Mouse (Mus musculus) mouse trophoblast stem cell (cell line): ENCODE results near the gene 1500011B03Rik.

Experiments
- in situ Hi-C, 2 experiments: fragments of 300-500 bp; cut with MseI, MboI; formaldehyde crosslinking; loops; 2 replicates in 1 of 2; 3 replicates in 1 of 2; pipeline ENCODE4 v1.15.1; 2025

The 1500011B03Rik gene

GRCm38 (mm10) chr5:114783405-114784163 lies 39.7 kb downstream of the 1500011B03Rik start:
- in situ Hi-C loops, result no loop called here

GRCm38 (mm10) chr5:114782991-114783390 lies 40.3 kb downstream of the 1500011B03Rik start:
- in situ Hi-C loops, result no loop called here

- in situ Hi-C loops, result no loop called here
These were observed 42.4 kb downstream of the 1500011B03Rik start for GRCm38 (mm10) chr5:114780912-114781311.

DNA sequence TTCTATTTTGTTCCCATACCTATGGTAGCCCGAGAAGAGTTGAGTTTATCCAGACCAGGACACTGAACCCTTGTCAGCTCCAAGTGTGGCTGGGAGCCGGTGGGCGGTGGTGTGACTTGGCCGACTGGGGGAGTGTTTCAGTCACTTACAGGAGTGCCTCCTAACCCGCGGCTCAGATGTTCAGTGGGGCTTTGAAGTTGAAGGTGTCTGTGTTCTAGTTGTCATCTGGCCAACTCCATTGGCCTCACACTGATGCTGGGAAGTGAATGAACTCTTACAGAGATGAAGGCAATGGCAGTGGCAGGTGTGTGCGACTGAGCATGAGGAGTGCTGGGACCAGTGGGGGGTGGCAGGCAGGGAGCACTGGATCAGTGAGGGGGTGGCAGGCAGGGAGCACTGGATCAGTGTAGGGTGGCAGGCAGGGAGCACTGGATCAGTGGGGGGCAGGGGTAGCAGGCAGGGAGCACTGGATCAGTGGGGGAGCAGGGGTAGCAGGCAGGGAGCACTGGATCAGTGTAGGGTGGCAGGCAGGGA lies 43.2 kb downstream of the 1500011B03Rik start:
- in situ Hi-C loops, result no loop called here

DNA sequence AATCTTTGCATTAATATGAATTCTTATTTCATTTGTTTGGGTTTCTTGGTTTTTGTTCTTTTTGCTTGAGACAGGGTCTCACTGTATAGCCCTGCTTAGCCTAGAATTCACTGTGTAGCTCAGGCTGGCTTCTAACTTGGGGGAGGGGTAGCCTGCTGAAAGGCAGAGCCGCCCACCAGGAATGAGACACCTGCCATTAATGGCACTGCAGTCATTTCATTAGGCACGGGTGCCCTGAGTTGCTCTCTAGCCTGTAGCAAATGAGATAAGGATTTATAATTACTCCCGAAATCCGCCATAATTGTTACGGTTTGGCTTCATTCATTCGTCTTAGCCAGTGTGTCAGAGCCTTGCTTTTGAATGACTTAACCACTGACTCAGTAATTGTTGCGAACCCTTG lies 47.1 kb downstream of the 1500011B03Rik start:
- in situ Hi-C loops, result no loop called here

- in situ Hi-C loops, result no loop called here
These were observed 48.0 kb downstream of the 1500011B03Rik start, which contains the start of gene Git2 for GRCm38 (mm10) chr5:114775056-114775979. Gene Git2, minus strand, starts transcription at chr5:114775517.

DNA sequence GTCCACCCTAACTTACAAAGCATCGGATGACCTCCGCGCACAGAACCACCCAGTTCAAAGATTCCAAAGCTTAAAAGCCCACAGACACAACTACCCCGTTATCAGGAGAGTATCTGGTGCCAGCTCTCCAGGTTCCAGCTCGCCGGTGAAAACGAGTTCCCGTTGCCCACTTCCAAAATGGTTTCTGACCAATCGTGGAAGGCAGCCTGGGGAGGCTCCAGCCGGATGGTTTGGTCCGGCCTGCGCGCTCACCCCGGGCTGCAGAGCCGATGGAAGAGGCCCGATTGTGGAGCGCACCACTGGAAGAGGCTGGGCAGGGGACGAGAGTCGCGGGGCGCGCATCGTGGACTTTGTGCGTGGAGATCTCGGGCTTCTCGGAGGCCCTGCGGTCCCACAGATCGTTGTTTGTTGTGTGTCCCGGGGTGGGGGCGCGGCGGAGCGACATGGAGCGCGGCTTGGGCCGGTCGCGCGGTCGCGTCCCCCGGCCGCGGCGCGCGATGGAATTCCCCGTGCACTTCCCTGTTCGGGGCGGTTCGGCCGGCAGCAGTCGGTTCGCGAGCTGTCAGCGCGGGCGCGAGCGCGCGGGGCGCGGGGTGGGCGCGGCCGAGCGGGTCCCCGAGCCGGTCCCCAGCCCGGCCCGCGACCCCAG lies 48.7 kb downstream of the 1500011B03Rik start, which contains the start of gene Ankrd13a:
Gene Ankrd13a (plus strand): TSS at position 275 of the 649 bp plus-strand sequence.
- in situ Hi-C loops, result no loop called here

DNA sequence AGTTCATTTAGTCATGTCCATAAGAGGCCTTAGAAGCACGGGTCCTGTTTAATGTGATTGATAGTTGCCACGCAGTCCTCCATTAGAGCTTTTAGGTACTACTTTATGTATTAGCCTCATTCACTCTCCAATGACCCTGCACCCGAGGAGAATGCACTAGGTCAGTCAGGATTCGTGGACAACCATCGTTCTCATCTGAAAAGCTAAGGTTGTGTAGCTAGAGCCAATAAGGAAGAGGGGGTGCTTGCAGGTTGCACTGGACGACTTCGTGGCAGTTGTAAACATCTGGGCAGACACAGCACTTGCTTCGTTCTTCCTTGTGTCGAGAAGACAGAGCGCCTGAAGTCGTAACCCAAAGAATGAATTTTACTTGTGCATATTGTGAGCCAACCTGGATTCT lies 49.5 kb downstream of the 1500011B03Rik start:
- in situ Hi-C loops, result no loop called here

GRCm38 (mm10) chr5:114773211-114773710 lies 50.0 kb downstream of the 1500011B03Rik start:
- in situ Hi-C loops, result no loop called here

DNA sequence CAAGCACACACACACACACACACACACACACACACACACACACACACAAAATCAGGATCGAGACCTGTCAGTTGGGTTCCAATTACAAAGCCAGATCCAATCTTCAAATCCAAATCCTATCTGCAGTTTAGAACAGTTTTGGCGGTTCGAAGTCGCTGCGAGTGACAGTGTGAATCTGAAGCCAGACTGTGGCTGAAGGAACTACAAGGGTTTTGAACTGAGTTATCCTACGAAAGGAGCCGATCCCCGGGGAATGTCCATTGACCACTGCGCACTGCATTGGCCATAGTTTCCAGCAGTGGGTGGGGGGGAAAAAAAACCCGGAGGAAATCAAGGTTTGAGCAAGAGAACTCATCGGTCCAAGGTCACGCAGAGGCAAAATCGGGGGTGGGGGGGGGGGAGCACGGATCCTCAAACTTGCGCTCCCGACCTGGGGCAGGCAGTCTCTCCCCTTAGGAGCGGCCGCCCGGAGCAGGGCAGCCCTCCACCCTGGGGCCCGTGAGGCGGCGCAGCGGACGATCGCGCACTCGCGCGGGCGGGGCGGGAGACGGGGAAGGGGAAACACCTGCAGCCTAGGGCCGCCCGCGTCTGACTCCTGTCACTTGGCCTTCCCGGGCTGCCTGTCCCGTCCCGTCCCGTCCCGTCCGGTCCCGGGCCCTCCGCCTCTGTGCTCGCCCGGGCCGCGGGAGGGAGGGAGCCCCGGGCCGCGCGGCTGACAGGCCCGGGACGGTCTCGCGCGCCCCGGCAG lies 50.6 kb downstream of the 1500011B03Rik start:
- in situ Hi-C loops, result no loop called here

- in situ Hi-C loops, result no loop called here
These were observed 51.5 kb downstream of the 1500011B03Rik start for GRCm38 (mm10) chr5:114771796-114772195.

- in situ Hi-C loops, result no loop called here
These were observed 53.5 kb downstream of the 1500011B03Rik start for GRCm38 (mm10) chr5:114769786-114770185.

DNA sequence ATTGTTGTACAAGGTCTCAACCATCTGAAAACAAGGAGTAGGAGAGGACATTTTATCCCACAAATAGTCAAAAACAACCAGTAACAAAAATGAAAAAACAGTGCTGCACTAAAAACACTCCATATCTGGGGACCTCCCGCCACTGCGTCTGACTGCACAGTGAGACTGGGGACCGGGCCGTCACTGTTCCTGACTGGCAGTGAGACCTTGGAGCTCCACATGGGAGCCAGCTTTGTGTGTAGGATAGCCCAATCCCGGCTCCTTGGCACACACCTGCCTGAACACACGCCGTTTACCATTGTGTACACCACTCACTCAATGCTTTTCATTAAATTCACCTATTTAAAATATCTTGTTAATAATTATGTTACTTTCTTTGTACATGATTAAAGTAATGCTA lies 56.1 kb downstream of the 1500011B03Rik start:
- in situ Hi-C loops, result no loop called here

DNA sequence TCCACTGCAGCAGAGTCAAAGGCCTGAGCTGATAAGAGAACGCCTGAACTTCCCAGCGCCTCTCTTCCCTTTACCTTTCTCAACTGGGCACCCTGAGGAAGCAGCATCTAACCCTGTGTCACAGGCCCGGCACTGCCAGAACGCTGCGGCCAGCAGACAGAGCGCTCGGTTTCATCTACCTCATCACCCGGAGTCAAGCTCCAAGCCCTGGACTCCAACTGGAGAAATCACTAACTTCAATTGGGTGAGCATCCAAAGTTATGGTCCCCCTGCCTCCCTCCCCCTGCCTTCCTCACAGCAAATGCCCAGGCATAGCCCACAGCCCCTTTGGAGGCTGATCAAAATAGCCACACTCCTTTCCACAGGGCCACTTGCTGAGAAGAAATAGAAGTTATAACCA lies 56.6 kb downstream of the 1500011B03Rik start:
- in situ Hi-C loops, result no loop called here

DNA sequence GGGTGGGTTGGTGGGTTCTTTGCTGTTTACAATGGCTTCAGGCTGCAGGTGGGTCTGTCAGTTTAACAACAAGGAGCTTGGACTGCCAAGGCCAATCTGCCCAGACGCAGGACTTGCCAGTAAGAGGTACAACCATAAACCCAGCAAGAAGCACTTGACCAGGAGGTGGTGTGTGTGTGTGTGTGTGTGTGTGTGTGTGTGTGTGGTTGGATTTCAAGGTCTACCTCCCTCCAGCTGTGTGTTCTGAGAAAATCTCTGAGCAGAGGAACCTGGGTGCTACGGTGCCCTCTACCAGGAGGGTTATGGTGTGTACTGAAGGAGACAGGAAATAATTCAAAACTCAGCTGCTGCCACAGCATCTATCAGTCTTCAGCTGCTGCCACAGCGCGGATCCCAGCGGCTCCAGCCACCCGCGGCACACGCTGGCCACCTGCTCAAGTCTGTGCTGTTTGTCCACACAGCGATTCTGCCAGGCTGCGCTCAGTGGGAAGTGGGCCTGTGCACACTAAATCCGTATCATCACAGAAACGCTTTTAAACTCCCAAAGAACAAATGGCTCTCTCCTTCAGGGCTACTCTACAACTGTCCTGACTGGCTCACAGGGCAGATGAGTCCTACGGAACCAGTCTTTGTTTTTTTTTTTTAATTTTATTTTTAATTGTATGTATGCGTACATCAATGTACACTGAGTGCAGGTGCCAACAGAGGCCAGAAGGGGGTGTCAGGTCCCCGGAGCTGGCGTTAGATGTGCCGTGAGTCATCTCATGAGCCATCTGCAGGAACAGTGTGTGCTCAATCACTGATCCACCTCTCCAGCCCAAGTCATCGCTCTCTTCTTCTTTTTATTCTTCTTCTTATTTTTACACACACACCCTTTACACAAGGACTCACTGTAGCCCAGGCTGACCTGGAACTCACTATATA lies 58.2 kb downstream of the 1500011B03Rik start:
- in situ Hi-C loops, result no loop called here

DNA sequence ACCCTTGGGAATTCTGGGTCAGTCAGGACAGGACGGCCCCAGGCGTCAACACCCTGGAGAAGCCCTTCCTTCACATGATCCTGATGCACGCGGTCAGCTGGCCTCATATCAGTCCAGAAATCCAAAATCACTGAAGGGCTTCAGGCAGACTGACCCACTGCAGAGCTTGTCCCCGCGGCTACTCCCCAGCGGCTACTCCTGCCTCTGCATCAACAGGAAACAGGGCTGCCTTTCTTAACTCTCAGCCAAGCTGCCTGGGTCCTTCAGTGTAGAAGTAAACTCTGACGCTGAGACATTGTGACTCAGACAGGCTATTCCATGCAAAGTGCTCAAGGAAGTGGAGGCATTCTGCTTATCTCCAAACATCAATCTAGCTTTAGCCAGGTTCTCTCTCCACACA lies 61.3 kb downstream of the 1500011B03Rik start:
- in situ Hi-C loops, result no loop called here

GRCm38 (mm10) chr5:114759536-114760090 lies 63.7 kb downstream of the 1500011B03Rik start:
- in situ Hi-C loops, result no loop called here
